Mouse (Mus musculus): ENCODE data around the gene Bmp8b. TPM values are rescaled to one million over a fixed set of nuclear protein-coding genes. Genes with fewer than 3 reads are reported as not detected.
"Not testable (repeated sequence)": the region's sequence is repeated elsewhere in the genome, so short reads cannot be mapped to it uniquely, and the experiment has no call there.

Gene Bmp8b
- polyA plus RNA-seq, 1 experiment = 0.15 TPM

DNA sequence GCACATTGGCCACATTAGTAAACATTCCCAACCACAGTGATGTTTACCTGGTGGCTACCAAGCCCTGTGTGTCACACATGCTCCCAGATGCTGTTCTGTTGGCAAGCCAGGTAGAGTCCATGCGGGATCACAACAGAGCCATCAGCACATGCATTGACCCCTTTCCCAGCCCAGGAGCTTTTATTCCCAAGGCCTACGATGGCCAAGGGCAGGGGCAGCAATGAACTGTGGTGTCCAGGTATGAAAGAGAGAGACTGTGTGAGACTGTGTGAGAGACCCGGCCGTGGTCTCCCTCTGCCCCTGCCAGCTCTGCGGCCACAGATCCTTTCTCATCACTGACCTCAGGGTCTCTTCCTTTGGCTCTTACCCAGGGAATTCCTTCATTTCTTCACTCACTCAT, 3.1 kb downstream of the Bmp8b start:
- Histone ChIP-seq H3K4me3 (ENCODE audit: insufficient read depth, low read length) (no peak overlapping the region), H3K27ac (ENCODE audit: insufficient read depth, low read length) (no peak overlapping the region), H3K4me1 (ENCODE audit: control insufficient read depth, insufficient read depth, low read length) (no peaks in the 10 kb centered on the region)
- TF ChIP-seq CTCF (IDR thresholded peaks at IDR 0.05; ENCODE audit: extremely low read depth, insufficient read depth, low read length) (no peak), POLR2A (IDR thresholded peaks at IDR 0.05; ENCODE audit: extremely low read depth, insufficient read depth, low read length) (no peak)

- H3K4me3 ChIP-seq (ENCODE audit: insufficient read depth, low read length) = no peak overlapping the region
- no peak overlapping the region for H3K27ac ChIP-seq (ENCODE audit: insufficient read depth, low read length)
- TF ChIP-seq POLR2A (IDR thresholded peaks at IDR 0.05; ENCODE audit: extremely low read depth, insufficient read depth, low read length) (no peak), CTCF (IDR thresholded peaks at IDR 0.05; ENCODE audit: extremely low read depth, insufficient read depth, low read length) (no peak)
- no peaks in the 10 kb centered on the region for H3K4me1 ChIP-seq (ENCODE audit: control insufficient read depth, insufficient read depth, low read length)
Measured at GRCm38 (mm10) chr4:123110751-123111150, 5.8 kb downstream of the Bmp8b start.

DNA sequence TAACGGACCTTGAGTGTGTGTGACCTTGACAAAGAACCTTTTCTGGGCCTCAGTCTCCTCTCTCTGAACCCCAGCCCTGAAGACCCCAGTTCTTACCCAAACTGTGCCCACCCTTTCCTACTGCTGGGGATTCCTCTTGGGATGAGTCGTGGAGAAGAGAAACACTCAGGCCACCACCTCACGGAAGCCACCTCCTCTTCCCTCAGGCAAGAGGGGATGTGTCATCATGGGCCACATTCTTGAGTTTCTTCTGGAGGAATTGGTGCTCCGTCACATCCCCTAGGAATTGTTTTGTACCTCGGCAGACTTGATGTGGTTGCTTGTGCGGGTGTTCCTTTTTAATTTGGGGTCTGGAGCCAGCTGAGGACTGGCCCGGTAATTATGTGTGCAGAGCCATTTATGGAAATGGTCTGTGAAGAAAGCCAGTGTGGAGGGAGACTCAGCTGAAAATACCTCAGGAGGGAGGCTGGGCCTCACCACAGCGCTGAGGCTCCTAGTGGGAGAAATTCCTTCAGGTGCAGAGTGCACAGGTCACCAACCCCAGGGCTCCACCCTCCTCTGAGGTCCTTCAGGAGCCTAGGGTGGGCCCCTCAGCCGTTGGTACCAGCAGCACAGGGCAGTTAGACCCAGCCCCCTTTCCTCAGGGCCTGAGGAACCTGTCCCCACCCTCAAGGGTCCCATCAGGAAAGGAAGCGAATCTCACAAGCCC, 6.5 kb downstream of the Bmp8b start:
- H3K4me3 ChIP-seq (ENCODE audit: insufficient read depth, low read length); H3K4me1 ChIP-seq (ENCODE audit: control insufficient read depth, insufficient read depth, low read length); H3K27ac ChIP-seq (ENCODE audit: insufficient read depth, low read length): not testable (repeated sequence)

- no peak overlapping the region for H3K27ac ChIP-seq (ENCODE audit: insufficient read depth, low read length)
- H3K4me3 ChIP-seq (ENCODE audit: insufficient read depth, low read length) = no peak overlapping the region
- H3K4me1 ChIP-seq (ENCODE audit: control insufficient read depth, insufficient read depth, low read length) = no peaks in the 10 kb centered on the region
- TF ChIP-seq CTCF (IDR thresholded peaks at IDR 0.05; ENCODE audit: extremely low read depth, insufficient read depth, low read length) = no peak
- no peak for TF ChIP-seq POLR2A (IDR thresholded peaks at IDR 0.05; ENCODE audit: extremely low read depth, insufficient read depth, low read length)
Measured at GRCm38 (mm10) chr4:123112216-123112764, 7.3 kb downstream of the Bmp8b start.

DNA sequence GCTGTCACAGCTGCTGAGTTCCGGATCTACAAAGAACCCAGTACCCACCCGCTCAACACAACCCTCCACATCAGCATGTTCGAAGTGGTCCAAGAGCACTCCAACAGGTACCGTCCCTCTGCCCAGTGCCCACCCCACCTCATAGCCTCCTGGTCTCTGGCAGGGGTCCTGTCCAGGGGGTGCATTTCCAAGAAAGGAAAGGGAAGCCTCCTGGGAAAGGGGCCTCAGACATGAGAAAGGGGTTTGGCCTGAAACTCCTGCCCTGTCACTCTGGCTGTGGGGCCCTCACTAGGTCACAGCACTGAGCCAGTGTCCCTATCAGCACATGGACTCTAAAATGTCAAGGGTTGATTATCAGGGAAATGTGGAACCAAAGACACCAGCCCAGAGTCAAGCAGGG, 9.7 kb downstream of the Bmp8b start:
- not testable (repeated sequence) for H3K4me1 ChIP-seq (ENCODE audit: control insufficient read depth, insufficient read depth, low read length); H3K27ac ChIP-seq (ENCODE audit: insufficient read depth, low read length)

GRCm38 (mm10) chr4:123116011-123116410, 11.0 kb downstream of the Bmp8b start, which contains the start of gene Oxct2b:
Gene Oxct2b (plus strand): TSS chr4:123116266.
- H3K4me1 ChIP-seq (ENCODE audit: control insufficient read depth, insufficient read depth, low read length) = no peaks in the 10 kb centered on the region
- H3K27ac ChIP-seq (ENCODE audit: insufficient read depth, low read length) = no peak within 1 kb of the TSS
- peak within 1 kb of the TSS; percentile 38 for H3K4me3 ChIP-seq (ENCODE audit: insufficient read depth, low read length)
- TF ChIP-seq CTCF (IDR thresholded peaks at IDR 0.05; ENCODE audit: extremely low read depth, insufficient read depth, low read length) = no peak
- no peak for TF ChIP-seq POLR2A (IDR thresholded peaks at IDR 0.05; ENCODE audit: extremely low read depth, insufficient read depth, low read length)

More for the DNA sequence above, 9.7 kb downstream of the Bmp8b start:
- H3K4me3 ChIP-seq (ENCODE audit: insufficient read depth, low read length) = not testable (repeated sequence)

DNA sequence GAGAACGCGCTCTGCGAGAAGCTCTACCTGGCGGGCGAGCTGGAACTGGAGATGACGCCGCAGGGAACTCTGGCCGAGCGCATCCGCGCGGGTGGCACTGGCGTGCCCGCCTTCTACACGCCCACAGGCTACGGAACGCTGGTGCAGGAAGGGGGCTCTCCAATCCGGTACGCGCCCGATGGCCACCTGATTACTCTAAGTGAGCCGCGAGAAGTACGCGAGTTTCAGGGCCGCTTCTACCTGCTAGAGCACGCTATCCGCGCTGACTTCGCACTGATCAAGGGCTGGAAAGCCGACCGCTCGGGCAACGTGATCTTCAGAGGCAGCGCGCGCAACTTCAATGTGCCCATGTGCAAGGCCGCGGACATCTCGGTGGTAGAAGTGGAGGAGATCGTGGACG, 11.7 kb downstream of the Bmp8b start:
- not testable (repeated sequence) for H3K4me1 ChIP-seq (ENCODE audit: control insufficient read depth, insufficient read depth, low read length); H3K27ac ChIP-seq (ENCODE audit: insufficient read depth, low read length)
- H3K4me3 ChIP-seq (ENCODE audit: insufficient read depth, low read length) = peak overlapping the region; percentile 38; the same call in 1 of the 2 replicates

DNA sequence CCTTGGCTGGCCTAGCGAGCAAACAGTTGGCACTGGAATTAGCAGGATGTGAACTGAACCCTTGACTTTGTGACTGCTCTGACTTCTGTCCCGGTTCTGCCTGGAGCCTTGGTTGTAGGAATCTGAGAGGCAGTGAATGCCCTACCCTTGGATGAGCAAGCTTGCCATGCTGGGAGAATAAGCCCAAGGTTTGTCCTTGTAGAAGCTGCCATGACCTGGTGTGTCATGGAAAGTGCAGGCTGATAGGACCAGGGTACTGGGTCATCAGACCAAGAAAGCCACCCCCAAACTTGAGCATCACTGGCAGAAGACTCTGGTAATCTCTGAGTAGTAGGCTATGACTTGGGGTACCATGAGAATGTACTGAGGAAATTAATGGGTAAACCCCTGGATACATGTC, 16.3 kb downstream of the Bmp8b start:
- no peak overlapping the region for H3K27ac ChIP-seq (ENCODE audit: insufficient read depth, low read length)
- no peaks in the 10 kb centered on the region for H3K4me1 ChIP-seq (ENCODE audit: control insufficient read depth, insufficient read depth, low read length)
- H3K4me3 ChIP-seq (ENCODE audit: insufficient read depth, low read length) = no peak overlapping the region
- TF ChIP-seq POLR2A (IDR thresholded peaks at IDR 0.05; ENCODE audit: extremely low read depth, insufficient read depth, low read length) (no peak), CTCF (IDR thresholded peaks at IDR 0.05; ENCODE audit: extremely low read depth, insufficient read depth, low read length) (no peak)

DNA sequence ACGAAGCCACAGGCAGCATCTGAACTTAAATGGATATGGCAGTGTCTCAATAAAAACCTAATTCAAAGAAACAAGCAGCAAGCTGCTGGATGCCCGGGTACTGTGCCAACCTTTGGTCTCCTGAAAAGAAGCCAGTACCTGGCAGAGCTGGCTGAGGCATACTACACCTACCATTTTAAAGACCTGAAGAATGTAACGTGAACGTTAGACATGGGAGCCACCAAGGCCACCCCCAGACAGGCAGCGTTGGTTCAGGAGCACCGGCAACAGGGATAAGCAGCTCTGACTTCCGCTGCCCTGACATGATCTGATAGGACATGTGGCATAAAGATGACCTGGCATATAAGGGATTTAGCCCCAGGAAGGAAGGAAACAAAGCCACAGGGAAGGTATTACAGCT, 21.7 kb downstream of the Bmp8b start:
- no peak for TF ChIP-seq CTCF (IDR thresholded peaks at IDR 0.05; ENCODE audit: extremely low read depth, insufficient read depth, low read length)
- TF ChIP-seq POLR2A (IDR thresholded peaks at IDR 0.05; ENCODE audit: extremely low read depth, insufficient read depth, low read length) = no peak
- no peak overlapping the region for H3K27ac ChIP-seq (ENCODE audit: insufficient read depth, low read length)
- H3K4me3 ChIP-seq (ENCODE audit: insufficient read depth, low read length) = no peak overlapping the region
- H3K4me1 ChIP-seq (ENCODE audit: control insufficient read depth, insufficient read depth, low read length) = no peaks in the 10 kb centered on the region

DNA sequence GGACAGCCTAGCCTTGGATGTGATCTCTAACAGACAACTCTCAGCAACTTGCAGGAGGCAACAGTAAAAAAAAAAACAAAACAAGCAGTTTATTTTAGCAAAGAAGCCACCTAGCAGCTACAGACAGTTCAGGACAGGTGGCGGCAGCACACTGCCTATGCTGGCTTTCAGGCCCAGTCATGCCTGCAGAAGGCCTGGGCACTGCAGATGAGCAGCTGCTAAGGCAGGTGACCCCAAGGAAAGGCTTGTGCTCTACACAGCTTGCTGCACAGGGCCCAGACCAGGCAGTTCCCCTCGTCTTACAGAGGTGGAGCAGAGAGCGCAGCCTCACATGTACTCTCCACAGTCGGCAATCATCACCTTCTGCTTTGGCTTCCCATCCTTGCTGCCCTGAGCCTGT, 22.1 kb downstream of the Bmp8b start:
- no peak overlapping the region for H3K27ac ChIP-seq (ENCODE audit: insufficient read depth, low read length)
- no peaks in the 10 kb centered on the region for H3K4me1 ChIP-seq (ENCODE audit: control insufficient read depth, insufficient read depth, low read length)
- no peak overlapping the region for H3K4me3 ChIP-seq (ENCODE audit: insufficient read depth, low read length)
- TF ChIP-seq POLR2A (IDR thresholded peaks at IDR 0.05; ENCODE audit: extremely low read depth, insufficient read depth, low read length) (no peak), CTCF (IDR thresholded peaks at IDR 0.05; ENCODE audit: extremely low read depth, insufficient read depth, low read length) (no peak)
